Mouse (Mus musculus) spleen, adult 12 weeks (tissue): Measurements from ENCODE around the gene Mrgprb1.
"Not testable (repeated sequence)": the region's sequence is repeated elsewhere in the genome, so short reads cannot be mapped to it uniquely, and the experiment has no call there.

Experiments used
- DNase-seq: peaks from one replicate; pipeline ENCODE4 v3.0.0; 2022; ENCODE audit warnings: low spot score

Gene Mrgprb1

DNA sequence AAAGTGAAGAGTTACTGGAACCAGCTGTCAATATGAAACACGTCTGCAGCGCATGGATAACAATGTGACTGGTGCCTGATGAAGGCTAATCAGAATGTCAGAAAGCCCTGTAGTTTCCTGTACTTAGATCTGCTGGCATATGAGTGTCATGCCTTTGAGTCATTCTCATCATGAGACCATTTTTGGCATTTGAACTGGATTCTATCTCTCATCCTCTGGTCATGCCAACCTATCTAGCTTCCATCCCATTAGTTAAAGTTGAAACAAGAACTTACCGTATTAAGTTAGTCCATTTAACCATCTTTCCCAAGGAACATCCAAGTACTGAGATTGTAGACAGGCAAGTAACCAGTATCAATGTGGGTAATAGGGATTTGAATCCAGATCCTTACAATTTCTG lies at the start of gene Mrgprb1:
Gene Mrgprb1 (minus strand): TSS at position 101 of the 400 bp plus-strand sequence.
- DNase-seq: no peak

- DNase-seq: no peak
These were observed 43.1 kb upstream of the Mrgprb1 start, which contains the start of gene Mrgprx2 for GRCm38 (mm10) chr7:48499221-48499620. Gene Mrgprx2, minus strand, starts transcription at chr7:48499321.

DNA sequence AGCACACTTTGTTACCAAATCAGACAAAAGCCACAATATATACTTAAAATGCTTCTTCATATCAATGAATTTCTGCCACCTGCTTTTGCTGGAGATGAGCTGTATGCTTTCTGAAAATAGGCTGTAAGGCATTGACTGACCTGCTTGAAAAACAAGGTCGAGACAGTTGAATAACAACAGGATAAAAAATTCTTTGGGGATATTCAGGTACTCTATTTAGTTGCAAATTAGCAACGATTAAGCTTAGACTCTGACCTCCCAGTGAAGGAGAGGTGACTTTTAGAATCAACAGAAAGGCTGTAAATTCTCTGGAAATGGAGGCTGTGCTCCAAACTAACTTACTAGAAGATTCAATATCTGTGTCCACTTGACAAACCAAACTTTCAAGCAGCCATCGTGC lies 19.6 kb downstream of the Mrgprb1 start:
- DNase-seq: no peak

- DNase-seq: not testable (repeated sequence)
These were observed 20.2 kb downstream of the Mrgprb1 start for GRCm38 (mm10) chr7:48435936-48436335.
